Mouse (Mus musculus) E14TG2a.4 (cell line): ENCODE data around the gene Dbr1.

Experiments used
- CTCF ChIP-seq: conservative IDR thresholded peaks from 2 replicates; pipeline ENCODE4 v1.5.1; 2014; ENCODE audit warnings: low read length
- POU5F1 ChIP-seq: IDR thresholded peaks from 2 replicates; pipeline ENCODE4 v1.6.1; 2014; ENCODE audit warnings: low read length, borderline replicate concordance

- TF ChIP-seq CTCF: no peak
- TF ChIP-seq POU5F1: no peak
Measured at GRCm38 (mm10) chr9:99554052-99554451, 21.5 kb upstream of the Dbr1 start.
